Mouse (Mus musculus) R1 (cell line): Measurements from ENCODE around the gene Kcnj9.

Experiments used
- DNase-seq: peaks from one replicate; pipeline ENCODE4 v3.0.0-alpha.2; 2018; ENCODE audit warnings: low read depth, low spot score

Gene Kcnj9

GRCm38 (mm10) chr1:172292880-172293279 is 36.2 kb downstream of the Kcnj9 start:
- DNase-seq = no peak

GRCm38 (mm10) chr1:172289617-172289946 is 39.5 kb downstream of the Kcnj9 start:
- no peak for DNase-seq

- DNase-seq = no peak
Measured at GRCm38 (mm10) chr1:172288900-172289616, 40.1 kb downstream of the Kcnj9 start.

- no peak for DNase-seq
Measured at GRCm38 (mm10) chr1:172286740-172287139, 42.4 kb downstream of the Kcnj9 start.

GRCm38 (mm10) chr1:172284221-172284620 is 44.9 kb downstream of the Kcnj9 start:
- no peak for DNase-seq

- DNase-seq = no peak
Measured at GRCm38 (mm10) chr1:172283073-172283472, 46.0 kb downstream of the Kcnj9 start.

- no peak for DNase-seq
Measured at GRCm38 (mm10) chr1:172281522-172282254, 47.4 kb downstream of the Kcnj9 start.

GRCm38 (mm10) chr1:172279768-172280509 is 49.2 kb downstream of the Kcnj9 start:
- no peak for DNase-seq

- DNase-seq = no peak
Measured at GRCm38 (mm10) chr1:172278328-172278727, 50.8 kb downstream of the Kcnj9 start.

GRCm38 (mm10) chr1:172277172-172277571 is 51.9 kb downstream of the Kcnj9 start:
- no peak for DNase-seq

GRCm38 (mm10) chr1:172274547-172274946 is 54.6 kb downstream of the Kcnj9 start:
- DNase-seq = no peak

- no peak for DNase-seq
Measured at GRCm38 (mm10) chr1:172274116-172274515, 55.0 kb downstream of the Kcnj9 start.

- no peak for DNase-seq
Measured at GRCm38 (mm10) chr1:172273386-172273785, 55.7 kb downstream of the Kcnj9 start.

- DNase-seq = peak; percentile 48
Measured at GRCm38 (mm10) chr1:172271765-172272164, 57.4 kb downstream of the Kcnj9 start.

GRCm38 (mm10) chr1:172271208-172271607 is 57.9 kb downstream of the Kcnj9 start:
- DNase-seq = no peak
